Mouse (Mus musculus): Measurements from ENCODE around the gene Sobp.
A peak's percentile ranks its signal among the peaks of the same experiment; 100 is the strongest.

The Sobp gene

DNA sequence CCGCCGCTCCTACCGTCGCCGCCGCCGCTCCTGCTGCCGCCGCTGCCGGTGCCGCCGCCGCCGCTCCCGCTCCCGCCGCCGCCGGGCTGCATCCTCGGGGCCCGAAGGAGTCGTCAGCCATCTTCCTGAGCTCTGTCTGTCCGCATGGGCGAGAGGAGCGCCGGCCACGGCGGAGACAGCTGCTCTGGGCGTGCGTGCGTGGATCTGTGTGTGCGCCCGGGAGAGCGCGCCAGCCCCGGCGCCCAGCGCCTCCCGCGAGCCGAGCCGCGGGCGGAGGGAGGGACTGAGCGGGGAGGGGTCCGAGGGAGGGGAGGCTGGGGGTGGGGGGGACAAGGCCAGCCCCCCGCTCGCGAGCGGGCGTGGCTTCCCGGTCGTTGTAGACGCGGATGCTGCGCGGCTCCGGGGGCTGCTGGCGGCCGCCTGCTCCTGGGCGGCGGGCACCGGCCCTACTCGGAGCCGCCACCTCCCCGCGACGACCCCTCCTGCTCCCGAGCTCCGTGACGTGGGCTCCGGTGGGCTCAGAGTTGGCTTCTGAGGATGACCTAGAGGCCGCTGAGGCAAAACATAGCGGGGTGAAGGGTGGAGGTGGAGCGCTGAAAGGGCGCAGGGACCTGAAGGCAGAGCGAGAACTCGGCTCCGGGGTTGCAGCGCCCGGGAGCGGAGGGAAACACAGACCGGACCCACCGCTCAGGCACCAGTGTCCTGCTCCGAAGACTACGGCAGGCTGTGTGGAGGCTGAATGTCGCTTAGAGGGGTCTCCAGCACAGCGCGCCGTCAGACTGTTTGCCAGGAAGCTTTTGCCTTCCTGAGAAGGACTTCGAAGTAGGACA is at the start of gene Sobp, which contains the start of gene 9030612E09Rik:
Sobp (minus strand) TSS at position 205 of the 830 bp plus-strand sequence.
9030612E09Rik (plus strand) TSS at position 379 of the 830 bp plus-strand sequence.
- peak; percentile 65 for DNase-seq (ENCODE audit: low read depth, low spot score)

DNA sequence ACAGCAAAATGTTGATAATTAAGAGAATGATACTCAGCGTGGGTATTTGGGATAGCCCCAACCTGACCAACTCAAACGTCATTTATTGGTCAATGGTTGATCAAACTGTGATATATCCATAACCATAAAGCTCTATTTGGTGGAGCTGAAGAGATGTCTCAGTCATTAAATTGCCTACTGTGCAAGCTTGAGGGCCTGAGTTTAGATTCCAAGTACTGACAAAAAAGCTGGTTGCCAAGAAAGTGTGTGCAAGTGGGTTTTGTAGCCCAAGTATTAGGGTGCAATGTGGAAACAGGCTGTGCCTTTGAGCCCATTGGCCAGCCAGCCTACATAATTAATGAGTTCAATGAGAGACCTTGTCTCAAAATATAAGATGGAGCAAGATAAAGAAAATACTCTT is 49.1 kb upstream of the Sobp start:
- DNase-seq (ENCODE audit: low read depth, low spot score), result no peak

DNA sequence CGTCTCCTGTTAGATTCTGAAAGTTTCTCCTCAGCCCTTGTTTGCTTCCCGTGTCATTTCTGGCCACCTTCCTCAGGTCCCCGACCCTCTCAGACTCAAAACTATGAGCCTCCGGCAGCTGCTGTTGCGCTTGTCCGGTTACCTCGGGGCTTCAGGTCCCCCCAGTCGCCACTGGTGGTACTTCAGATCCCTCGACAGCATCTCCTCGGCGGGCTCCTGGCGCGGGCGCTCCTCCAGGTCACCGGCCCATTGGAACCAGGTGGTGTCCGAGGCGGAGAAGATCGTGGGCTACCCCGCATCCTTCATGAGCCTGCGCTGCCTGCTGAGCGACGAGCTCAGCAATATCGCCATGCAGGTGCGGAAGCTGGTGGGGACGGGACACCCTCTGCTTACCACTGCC is 47.3 kb upstream of the Sobp start:
- no peak for DNase-seq (ENCODE audit: low read depth, low spot score)

DNA sequence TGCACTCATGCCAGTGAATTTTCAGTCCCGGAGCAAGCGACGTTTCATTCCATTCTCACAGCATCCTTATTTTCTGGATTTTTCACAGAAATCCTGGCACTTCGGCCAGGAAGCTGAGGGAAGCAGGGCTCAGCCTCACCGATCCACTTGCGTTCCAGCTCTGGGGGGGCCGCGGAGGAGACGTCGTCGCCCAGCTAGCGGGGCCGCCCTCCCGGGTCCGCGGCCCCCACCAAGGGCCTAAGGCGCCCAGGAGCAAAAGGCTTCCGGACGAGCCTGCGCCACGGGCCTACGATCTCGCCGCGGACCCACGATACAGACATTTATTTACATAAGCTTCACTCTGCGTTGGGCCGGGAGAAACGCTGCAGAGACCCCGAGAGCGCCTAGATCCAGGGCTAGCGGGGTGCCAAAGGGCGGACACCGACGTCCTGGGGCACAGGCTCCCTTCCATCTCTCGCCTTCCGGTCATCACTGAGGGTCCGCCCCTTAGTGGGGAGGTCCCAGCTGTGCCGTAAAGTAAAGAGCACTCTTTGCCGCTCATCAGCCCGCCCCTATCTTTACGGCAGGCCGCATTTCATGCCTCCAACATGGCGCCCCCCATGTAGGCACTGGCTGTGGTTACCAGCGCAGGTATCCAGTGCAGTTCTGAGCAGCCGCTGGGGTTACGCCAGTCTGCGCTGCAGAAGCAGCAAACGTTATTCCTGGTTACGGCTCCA is 46.7 kb upstream of the Sobp start, which contains the start of gene Pdss2:
Pdss2 (plus strand) TSS at position 577 of the 716 bp plus-strand sequence.
- DNase-seq (ENCODE audit: low read depth, low spot score), result peak; percentile 93

DNA sequence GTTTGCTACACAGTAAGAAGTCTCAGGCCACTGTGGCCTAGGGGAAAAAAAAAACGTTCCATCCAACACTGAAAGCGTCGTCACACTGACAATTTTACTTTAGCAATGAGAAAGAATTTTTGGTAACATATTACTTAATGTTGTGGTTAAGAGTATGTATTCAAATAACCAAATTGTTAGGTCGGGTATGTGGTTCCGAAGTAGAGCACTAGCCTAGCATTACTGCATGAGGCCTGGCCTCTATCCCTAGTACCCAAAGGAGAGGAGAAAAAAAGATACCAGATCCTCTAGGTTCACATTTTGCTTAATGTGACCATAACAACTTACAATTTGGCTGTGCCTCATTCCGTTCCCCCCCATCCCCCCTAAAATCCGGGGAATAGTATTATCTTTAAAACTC is 46.1 kb upstream of the Sobp start:
- peak; percentile 17 for DNase-seq (ENCODE audit: low read depth, low spot score)

DNA sequence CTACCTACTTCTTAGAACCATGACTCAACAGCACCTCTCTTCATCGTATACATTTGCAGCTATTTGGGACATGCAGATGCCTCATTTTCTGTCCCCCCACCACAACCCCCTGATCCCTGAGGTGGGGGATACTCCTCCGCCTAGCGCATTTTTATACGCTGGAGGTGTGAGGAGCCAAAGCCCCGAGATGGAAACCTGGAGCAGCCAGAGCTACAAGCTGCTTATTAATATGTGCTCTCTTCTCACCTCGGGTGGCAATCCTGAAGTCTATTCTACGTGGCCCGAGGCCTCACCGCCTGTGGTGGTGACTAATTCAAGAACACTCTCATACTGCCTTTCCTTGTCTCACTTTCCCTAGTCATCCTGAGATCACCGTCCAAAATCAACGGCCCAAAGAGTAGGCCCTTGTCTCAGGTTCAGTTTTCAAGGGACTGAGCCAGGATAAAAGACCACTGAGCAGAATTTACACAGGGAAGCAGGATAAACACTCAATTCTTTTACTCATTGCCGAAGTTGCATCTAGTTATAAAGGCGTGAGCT is 43.1 kb upstream of the Sobp start:
- DNase-seq (ENCODE audit: low read depth, low spot score), result no peak

DNA sequence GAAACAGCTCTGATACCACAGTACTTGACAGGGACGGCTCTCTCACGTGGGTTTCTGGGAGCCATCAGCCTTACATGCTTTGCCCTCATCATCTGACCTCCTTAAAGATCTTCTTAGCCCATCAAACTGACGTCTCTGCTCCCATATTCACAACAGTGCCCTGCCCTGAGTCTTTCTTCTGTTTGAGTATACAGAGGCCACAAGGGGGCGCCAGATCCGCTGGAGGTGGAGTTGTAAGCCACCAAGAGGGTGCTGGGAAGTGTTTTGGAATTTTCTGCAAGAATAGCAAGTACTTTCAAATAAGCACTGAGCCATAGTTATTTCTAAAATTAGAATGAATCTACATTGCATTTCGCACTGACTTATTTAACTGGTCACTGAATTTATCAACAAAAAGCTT is 37.5 kb upstream of the Sobp start:
- no peak for DNase-seq (ENCODE audit: low read depth, low spot score)

DNA sequence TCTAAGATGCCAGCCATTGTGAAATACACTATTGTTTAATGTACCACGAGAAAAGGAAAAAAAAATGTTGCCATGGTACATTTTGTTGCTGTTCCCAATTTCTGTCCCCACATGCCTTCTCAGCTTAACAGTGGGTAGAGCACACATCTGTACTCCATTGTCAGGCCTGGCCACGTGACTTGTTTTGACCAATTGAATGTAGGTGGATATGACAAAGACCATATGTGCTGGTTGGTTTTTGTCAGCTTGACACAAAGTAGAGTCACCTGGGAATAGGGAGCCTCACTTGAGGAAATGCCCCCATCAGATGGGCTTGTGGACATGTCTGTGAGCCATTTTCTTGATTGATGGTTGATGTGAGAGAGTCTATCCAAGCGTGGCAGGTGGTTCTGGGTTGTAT is 29.5 kb upstream of the Sobp start:
- DNase-seq (ENCODE audit: low read depth, low spot score), result no peak

DNA sequence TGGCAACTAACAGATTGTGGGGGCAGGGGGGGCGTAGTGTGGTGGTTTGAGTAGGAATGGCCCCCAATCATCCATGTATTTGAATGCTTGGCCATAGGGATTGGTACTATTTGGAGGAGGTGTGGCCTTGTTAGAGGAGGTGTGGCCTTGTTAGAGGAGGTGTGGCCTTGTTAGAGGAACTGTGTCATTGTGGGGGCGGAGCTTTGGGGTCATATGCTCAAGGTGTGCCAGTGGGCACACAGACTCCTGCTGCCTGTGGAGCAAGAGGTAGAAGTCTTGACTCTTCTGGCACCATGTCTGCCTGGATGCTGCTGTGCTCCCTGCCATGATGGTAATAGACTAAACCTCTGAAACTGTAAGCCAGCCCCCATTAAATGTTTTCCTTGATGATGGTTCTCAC is 25.9 kb upstream of the Sobp start:
- no peak for DNase-seq (ENCODE audit: low read depth, low spot score)

DNA sequence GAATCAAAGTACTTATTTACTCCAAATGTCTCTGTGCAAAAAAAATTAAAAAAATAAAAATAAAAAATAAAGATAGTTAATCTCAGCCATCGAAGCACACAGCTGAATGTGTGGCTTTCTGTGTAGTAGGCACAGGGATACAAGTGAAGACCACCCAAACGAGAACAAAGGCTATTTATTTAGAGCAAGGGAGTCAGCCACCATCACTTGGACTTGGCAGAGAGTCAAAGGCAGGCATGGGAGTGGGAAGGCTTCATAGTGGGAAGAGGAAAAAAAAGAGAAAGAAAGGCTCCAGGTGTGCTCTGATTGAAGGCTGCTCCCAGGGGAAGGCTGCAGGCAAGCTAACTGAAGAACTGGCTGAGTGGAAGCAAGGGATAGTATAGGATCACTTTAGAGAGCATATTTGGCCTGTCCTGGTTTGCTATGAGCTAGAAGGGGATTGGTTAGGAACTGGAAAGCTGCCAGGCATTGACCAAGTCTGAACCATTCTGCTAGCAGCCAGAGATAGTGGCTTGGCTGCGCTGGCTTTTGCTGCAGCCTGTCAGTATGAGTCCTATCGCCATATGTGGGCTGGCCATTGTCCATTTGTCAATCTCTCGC is 6.1 kb upstream of the Sobp start:
- DNase-seq (ENCODE audit: low read depth, low spot score), result no peak

DNA sequence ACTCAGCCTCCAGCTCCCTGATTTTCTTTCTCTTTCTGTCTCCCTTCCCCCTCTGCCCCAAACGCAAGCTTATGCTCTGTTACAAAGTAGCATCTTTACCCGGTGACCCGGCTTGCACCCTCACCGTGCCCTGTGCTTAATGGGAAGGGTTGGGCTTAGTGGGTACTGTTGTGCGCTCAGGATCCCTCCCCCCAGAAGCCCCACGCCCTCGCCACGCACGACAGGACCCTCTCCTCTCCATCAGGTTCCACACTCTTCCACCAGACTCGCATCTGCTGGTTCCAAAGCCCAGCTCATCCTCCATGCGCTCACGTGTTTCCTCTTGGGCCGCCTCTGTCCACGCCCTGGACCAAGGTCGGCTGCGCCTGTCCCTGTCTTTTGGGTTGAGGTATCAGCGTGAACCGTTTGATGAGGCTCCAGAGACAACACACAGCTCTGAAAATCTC is 849 bp upstream of the Sobp start:
- no peak for DNase-seq (ENCODE audit: low read depth, low spot score)

DNA sequence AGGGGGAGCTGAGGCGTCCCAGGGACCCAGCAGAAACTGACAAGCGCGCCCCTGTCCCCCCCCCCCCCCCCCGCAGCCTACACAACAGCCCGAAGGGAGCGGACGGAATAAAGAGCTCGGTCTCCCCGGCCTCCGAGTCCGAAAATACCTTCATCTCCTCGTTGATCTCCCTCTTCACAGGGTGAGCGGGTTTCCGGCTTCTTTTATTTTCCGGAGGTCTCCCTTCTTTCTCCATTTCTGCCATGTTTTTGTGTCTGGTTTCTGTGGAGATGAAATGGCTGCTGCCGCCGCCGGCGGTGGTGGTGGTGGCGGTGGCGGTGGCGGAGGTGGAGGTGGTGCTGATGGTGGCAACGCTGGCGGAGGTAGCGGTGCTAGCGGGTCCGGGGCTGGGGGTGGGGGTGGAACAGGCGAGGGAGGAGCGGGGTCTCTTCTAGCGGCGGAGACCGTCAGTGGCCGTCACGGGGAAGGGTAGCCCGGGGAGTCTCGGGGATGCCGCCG is 453 bp downstream of the Sobp start:
- no peak for DNase-seq (ENCODE audit: low read depth, low spot score)

DNA sequence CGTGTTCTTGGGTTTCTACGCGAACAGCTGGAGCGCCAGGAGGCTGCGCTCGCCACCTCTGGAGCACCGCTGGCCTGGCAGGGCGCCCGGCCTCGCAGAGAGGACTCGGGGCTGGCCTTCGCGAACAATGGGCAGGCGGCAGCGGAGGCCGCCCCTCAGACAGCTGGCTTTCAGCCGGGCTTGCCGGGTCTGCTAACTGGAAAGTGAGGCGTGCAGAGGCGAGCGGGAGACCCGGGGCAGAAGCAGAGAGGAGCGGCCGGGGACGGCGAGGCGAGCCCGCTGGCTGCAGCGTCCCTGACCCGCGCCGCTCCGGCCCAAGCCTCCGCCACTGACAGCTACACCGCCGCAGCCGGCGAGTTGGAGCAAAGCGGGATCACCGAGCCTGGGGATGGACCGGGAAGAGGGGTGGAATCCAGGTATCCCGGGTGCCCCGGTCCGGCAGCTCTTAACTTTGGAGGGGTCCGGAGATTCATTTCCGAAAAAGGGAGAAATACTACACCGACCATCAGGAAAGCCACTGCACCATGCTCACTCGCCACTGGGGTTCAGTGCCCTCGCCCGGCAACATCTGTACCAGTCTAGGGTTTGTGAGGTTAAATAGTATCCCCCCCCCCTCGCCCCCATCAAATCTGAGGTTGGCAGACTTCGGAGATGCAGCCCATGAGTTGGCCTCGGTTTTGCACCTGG is 1.0 kb downstream of the Sobp start:
- DNase-seq (ENCODE audit: low read depth, low spot score), result no peak

DNA sequence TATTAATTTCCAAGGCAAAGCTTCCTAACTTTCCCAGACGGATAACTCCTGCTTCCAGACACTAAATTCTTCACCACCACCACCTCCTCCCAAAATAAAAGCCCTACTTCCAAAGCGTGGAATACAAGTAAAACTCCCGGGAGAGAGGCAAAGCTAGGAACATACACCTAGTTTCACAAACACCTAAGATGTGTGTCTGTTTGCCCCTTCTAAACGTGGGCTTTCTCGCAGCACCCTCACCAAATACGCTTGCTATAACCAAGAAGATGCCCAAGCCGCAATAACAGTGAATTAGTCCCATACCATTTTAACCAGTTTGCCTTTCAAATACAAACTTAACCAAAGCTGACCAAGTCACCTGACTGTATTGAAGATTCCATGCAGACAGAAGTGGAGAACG is 1.8 kb downstream of the Sobp start:
- no peak for DNase-seq (ENCODE audit: low read depth, low spot score)

DNA sequence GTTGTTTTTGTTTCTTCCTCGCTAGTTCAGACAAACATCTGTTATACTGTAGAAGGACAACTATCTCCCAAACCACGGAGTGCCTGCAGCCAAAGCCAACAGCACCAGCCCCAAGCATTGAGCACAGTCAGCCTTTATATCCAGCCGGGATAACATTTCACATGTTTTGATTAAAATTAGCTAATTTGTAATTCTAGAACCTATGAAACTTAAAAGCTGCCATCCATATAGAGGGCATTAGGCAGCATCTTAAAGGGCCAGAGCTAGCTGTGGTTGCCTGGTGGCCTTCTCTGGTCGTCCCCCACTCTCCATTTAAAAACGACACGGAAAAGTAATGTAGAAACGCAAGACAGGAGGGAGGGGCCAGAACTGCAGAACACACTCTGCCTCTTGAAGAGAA is 2.3 kb downstream of the Sobp start:
- no peak for DNase-seq (ENCODE audit: low read depth, low spot score)

DNA sequence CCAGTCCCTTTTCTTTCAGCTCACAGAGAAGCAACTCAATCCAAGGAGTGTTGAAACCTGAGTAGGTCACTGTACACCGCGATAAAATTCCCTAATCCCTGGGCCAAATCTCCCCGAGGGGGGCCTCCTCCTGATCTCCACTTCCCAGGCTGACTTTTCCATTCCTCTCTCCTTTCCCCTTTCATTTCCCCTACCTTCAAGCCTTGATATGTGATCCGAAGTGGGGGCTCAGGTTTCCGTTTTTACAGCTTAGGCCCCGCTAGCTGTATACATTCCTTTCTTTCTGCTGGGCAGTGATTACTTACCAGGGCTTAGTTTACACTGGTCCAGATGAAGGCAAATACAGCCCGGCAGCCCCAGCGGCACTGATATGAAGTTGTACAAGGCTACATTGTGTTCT is 3.2 kb downstream of the Sobp start:
- DNase-seq (ENCODE audit: low read depth, low spot score), result no peak

DNA sequence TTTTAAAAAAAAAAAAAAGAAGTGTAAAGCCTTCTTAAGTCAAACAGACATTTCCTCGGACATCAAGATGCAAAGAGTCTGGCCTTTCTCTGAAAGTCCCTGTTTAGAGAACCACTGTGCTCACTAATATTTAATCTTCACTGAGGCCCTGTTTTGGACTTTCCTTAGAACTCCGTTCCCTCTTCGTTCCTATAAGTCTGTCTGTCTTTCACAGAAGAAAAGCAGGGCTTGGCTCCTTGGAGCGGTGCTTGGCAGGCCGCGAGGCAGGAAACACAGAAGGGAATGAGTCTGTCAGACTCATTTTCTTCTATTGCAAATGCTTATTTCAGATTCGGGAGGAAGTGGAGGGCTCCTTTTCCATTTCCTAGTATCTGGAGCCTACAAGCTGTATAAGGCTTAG is 5.5 kb downstream of the Sobp start:
- DNase-seq (ENCODE audit: low read depth, low spot score), result no peak

DNA sequence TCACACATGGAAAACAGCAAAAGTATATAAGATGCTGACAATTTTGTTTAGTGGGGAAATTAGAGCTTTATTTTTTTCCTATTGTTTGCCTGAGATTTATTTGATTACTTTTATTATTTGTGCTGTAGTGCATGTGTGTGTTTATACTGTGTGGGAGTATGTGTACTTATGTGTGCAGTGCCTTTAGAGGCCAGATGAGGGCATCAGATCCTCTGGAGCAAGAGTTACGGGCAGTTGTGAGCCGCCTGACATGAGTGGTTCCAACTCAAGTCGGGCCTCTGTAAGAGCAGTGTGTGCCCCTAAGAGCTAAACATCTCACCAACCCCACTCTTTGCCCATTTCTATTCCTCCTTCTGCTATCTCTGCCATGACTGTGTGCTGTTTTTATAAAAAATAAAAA is 7.5 kb downstream of the Sobp start:
- no peak for DNase-seq (ENCODE audit: low read depth, low spot score)

DNA sequence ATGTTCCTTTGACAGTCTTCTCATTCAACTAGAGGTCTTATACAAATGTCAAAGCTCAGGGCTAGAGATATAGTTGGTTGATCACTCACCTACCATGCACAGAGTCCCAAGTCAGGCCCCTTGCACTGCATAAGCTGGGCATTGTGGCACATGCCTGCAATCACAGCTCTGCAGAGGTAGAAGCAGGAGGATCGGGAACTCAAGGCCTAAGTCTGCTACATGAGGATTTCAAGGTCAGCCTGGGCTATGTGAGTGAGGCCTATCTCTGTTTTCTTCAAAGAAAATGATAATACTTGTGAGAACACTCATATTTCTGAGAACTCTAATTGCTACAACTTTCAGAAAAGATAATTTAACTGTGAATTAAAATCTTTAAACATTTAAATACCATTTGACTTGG is 8.2 kb downstream of the Sobp start:
- DNase-seq (ENCODE audit: low read depth, low spot score), result no peak

DNA sequence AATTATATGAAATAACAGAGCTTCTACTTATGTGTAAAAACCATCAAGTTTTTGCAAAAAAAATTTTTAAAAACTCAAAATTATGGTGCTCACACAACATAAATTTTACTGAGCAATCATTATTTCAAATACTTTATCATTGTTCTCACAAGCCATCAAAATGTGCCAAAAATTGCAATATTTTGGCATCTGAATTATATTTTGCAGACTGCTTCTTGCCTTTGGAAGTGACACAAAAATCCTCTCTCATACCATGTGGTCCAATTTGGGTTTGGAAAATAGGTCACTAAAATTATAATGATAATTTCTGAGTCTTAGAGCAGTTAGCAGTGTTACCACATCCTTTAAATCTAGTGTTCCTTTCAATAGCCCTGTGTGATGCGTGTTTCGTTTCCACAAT is 9.9 kb downstream of the Sobp start:
- no peak for DNase-seq (ENCODE audit: low read depth, low spot score)

DNA sequence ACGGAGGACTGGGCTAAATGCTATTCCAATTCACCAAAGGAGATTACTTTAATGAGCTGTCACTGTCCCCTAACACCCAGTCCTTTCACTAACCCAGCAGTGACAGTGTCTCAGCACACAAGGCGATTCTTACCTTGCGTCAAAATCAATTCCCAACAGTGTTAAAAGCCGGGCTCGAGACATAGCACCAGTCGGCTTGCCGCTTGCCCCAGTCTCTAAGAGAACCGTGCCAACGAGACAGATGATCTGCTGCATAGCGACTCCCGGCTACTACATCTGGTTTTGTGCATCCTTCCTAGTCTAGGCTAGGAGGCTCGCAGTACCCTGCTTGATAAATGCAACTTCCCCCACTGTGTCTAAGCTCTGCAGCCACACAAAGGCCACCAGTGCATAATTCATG is 12.0 kb downstream of the Sobp start:
- no peak for DNase-seq (ENCODE audit: low read depth, low spot score)

Data from skeletal muscle tissue, adult 2 months (tissue).